Mouse (Mus musculus): ENCODE measurements around the gene Abcd3. TPM values are rescaled to one million over a fixed set of nuclear protein-coding genes. Genes with fewer than 3 reads are reported as not detected.

The Abcd3 gene
- total and polyA plus RNA-seq, 3 experiments, result 14.8 to 61.4 (median 29.9) TPM

- no peaks in the 10 kb centered on the region for H3K9me3 ChIP-seq (replicated peaks; ENCODE audit: insufficient read depth, low read length)
- DNase-seq (ENCODE audit: low read depth, low spot score), result no peak
- H3K27ac ChIP-seq (ENCODE audit: control insufficient read depth, low read depth, low read length), result no peak within 1 kb of the TSS
- H3K4me1 ChIP-seq (ENCODE audit: control insufficient read depth in 1 of 2, insufficient read depth in 2 of 2, low read length in 2 of 2), result no peaks in the 10 kb centered on the region
- H3K79me2 ChIP-seq (ENCODE audit: control insufficient read depth, insufficient read depth, low read length, poor library complexity), result no peaks in the 10 kb centered on the region
- no peak within 1 kb of the TSS for H3K4me3 ChIP-seq (ENCODE audit: control insufficient read depth in 1 of 2, insufficient read depth in 1 of 2, low read depth in 2 of 2, low read length in 2 of 2)
- no peak for TF ChIP-seq MXI1 (IDR thresholded peaks at IDR 0.05; ENCODE audit: low read depth, low read length)
- TF ChIP-seq MAFK (IDR thresholded peaks at IDR 0.05; ENCODE audit: borderline replicate concordance, low read depth, low read length), result no peak
- TF ChIP-seq KAT2A (conservative IDR thresholded peaks at IDR 0.05; ENCODE audit: low read depth, low read length), result no peak
- TF ChIP-seq RCOR1 (IDR thresholded peaks at IDR 0.05; ENCODE audit: low read depth, low read length), result no peak
- no peak for TF ChIP-seq POLR2AphosphoS5 (IDR thresholded peaks at IDR 0.05; ENCODE audit: borderline replicate concordance, low read depth, low read length)
- TF ChIP-seq POLR2A (IDR thresholded peaks at IDR 0.05; ENCODE audit: control insufficient read depth in 1 of 2, insufficient read depth in 1 of 2, low read depth in 1 of 2, low read length in 2 of 2, poor library complexity in 1 of 2), result no peak
- no peak for TF ChIP-seq CHD1 (IDR thresholded peaks at IDR 0.05; ENCODE audit: low read depth, low read length)
- TF ChIP-seq NELFE (IDR thresholded peaks at IDR 0.05; ENCODE audit: low read depth, low read length), result no peak
- no peak for TF ChIP-seq USF1 (IDR thresholded peaks at IDR 0.05; ENCODE audit: low read depth, low read length)
- TF ChIP-seq E2F4 (IDR thresholded peaks at IDR 0.05; ENCODE audit: borderline replicate concordance, low read depth, low read length), result no peak
- TF ChIP-seq EP300 (IDR thresholded peaks at IDR 0.05; ENCODE audit: low read depth in 1 of 2, low read length in 2 of 2), result no peak
- H3K27me3 ChIP-seq (ENCODE audit: control insufficient read depth in 1 of 2, insufficient read depth in 2 of 2, low read length in 2 of 2), result no peaks in the 10 kb centered on the region
- no peak within 1 kb of the TSS for H3K9ac ChIP-seq (ENCODE audit: control insufficient read depth, low read depth, low read length, poor library complexity, severe bottlenecking)
- H3K36me3 ChIP-seq (ENCODE audit: control insufficient read depth in 1 of 2, insufficient read depth in 2 of 2, low read length in 2 of 2), result no peaks in the 10 kb centered on the region
These were observed 91.9 kb downstream of the Abcd3 start, which contains the start of gene F3 for GRCm38 (mm10) chr3:121722971-121723844. TSS of gene F3 (plus strand) at chr3:121723537.

GRCm38 (mm10) chr3:121721691-121722070 lies 93.4 kb downstream of the Abcd3 start:
- Histone ChIP-seq H3K9me3 (replicated peaks; ENCODE audit: insufficient read depth, low read length) (no peaks in the 10 kb centered on the region), H3K27me3 (ENCODE audit: control insufficient read depth in 1 of 2, insufficient read depth in 2 of 2, low read length in 2 of 2) (no peaks in the 10 kb centered on the region), H3K79me2 (ENCODE audit: control insufficient read depth, insufficient read depth, low read length, poor library complexity) (no peaks in the 10 kb centered on the region), H3K36me3 (ENCODE audit: control insufficient read depth in 1 of 2, insufficient read depth in 2 of 2, low read length in 2 of 2) (no peaks in the 10 kb centered on the region), H3K9ac (ENCODE audit: control insufficient read depth, low read depth, low read length, poor library complexity, severe bottlenecking) (no peak overlapping the region), H3K27ac (ENCODE audit: control insufficient read depth, low read depth, low read length) (no peak overlapping the region), H3K4me3 (ENCODE audit: control insufficient read depth in 1 of 2, insufficient read depth in 1 of 2, low read depth in 2 of 2, low read length in 2 of 2) (no peak overlapping the region), H3K4me1 (ENCODE audit: control insufficient read depth in 1 of 2, insufficient read depth in 2 of 2, low read length in 2 of 2) (no peaks in the 10 kb centered on the region)
- DNase-seq (ENCODE audit: low read depth, low spot score), result no peak
- TF ChIP-seq GABPA (IDR thresholded peaks at IDR 0.05; ENCODE audit: low read depth, low read length), result no peak
- no peak for TF ChIP-seq JUND (IDR thresholded peaks at IDR 0.05; ENCODE audit: low read depth, low read length)
- no peak for TF ChIP-seq POLR2AphosphoS5 (IDR thresholded peaks at IDR 0.05; ENCODE audit: borderline replicate concordance, low read depth, low read length)
- no peak for TF ChIP-seq MAX (IDR thresholded peaks at IDR 0.05; ENCODE audit: low read length)
- no peak for TF ChIP-seq POLR2AphosphoS2 (IDR thresholded peaks at IDR 0.05; ENCODE audit: low read length)
- TF ChIP-seq KAT2A (conservative IDR thresholded peaks at IDR 0.05; ENCODE audit: low read depth, low read length), result no peak
- no peak for TF ChIP-seq MYB (IDR thresholded peaks at IDR 0.05; ENCODE audit: low read depth, low read length)
- TF ChIP-seq ZC3H11A (IDR thresholded peaks at IDR 0.05; ENCODE audit: low read depth, low read length), result no peak
- no peak for TF ChIP-seq GATA1 (IDR thresholded peaks at IDR 0.05; ENCODE audit: low read depth, low read length)
- no peak for TF ChIP-seq ELF1 (IDR thresholded peaks at IDR 0.05; ENCODE audit: low read depth, low read length)
- TF ChIP-seq USF1 (IDR thresholded peaks at IDR 0.05; ENCODE audit: low read depth, low read length), result no peak
- TF ChIP-seq MAFK (IDR thresholded peaks at IDR 0.05; ENCODE audit: borderline replicate concordance, low read depth, low read length), result no peak
- TF ChIP-seq TAL1 (IDR thresholded peaks at IDR 0.05; ENCODE audit: low read length), result no peak

Data from MEL (cell line).